Mouse (Mus musculus) hindbrain, embryonic 14.5 days (tissue): ENCODE results near the gene Irf2bp2. TPM values are rescaled to one million over a fixed set of nuclear protein-coding genes. Genes with fewer than 3 reads are reported as not detected.

Experiments
- ATAC-seq: fragments of 200-750 bp; cut with Nextera tagmentation; 2 replicates; pipeline ENCODE4 v1.8.0; 2017; ENCODE audit warnings: moderate number of reproducible peaks, mild to moderate bottlenecking, moderate TSS enrichment, moderate library complexity; ENCODE audit not compliant: low FRiP score
- DNase-seq: peaks from one replicate; pipeline ENCODE4 v3.0.0-alpha.2; 2015; ENCODE audit warnings: low spot score
- H3K27ac ChIP-seq: fragments of 300-500 bp; sonication (generic); 2 replicates; pipeline ENCODE4 v1.5.1; 2014; ENCODE audit warnings: mild to moderate bottlenecking, moderate library complexity
- H3K27me3 ChIP-seq: fragments of 300-500 bp; sonication (generic); 2 replicates; pipeline ENCODE4 v1.6.1; 2014; ENCODE audit warnings: mild to moderate bottlenecking, low read length, mixed read lengths; ENCODE audit not compliant: control insufficient read depth, insufficient read depth
- H3K36me3 ChIP-seq: fragments of 300-500 bp; sonication (generic); replicated peaks from 2 replicates; pipeline ENCODE4 v1.6.1; 2014; ENCODE audit not compliant: control insufficient read depth, insufficient read depth
- H3K4me1 ChIP-seq: fragments of 300-500 bp; sonication (generic); replicated peaks from 2 replicates; pipeline ENCODE4 v1.6.1; 2014; ENCODE audit warnings: antibody characterized with exemption, low read length, mixed read lengths; ENCODE audit not compliant: control insufficient read depth, insufficient read depth
- H3K4me2 ChIP-seq: fragments of 300-500 bp; sonication (generic); replicated peaks from 2 replicates; pipeline ENCODE4 v1.6.1; 2014; ENCODE audit warnings: mild to moderate bottlenecking, moderate library complexity
- H3K4me3 ChIP-seq: fragments of 300-500 bp; sonication (generic); replicated peaks from 2 replicates; pipeline ENCODE4 v1.5.1; 2014; ENCODE audit warnings: mild to moderate bottlenecking, low read length
- H3K9ac ChIP-seq: fragments of 300-500 bp; sonication (generic); 2 replicates; pipeline ENCODE4 v1.6.1; 2014
- H3K9me3 ChIP-seq: fragments of 300-500 bp; sonication (generic); 2 replicates; pipeline ENCODE4 v1.6.1; 2016; ENCODE audit warnings: low read length; ENCODE audit not compliant: control insufficient read depth
- whole genome bisulfite sequencing: fragments of 180-500 bp; shearing (Covaris S2); extraction: QIAGEN DNeasy Blood & Tissue Kit; methylation state at CpG from one replicate; pipeline ENCODE4 v1.1.7; 2014; 5-methylcytosine and 5-hydroxymethylcytosine counted together
- polyA plus RNA-seq: library from polyadenylated mRNA; unstranded; fragments of >200 nt; fragmentation: Nextera tagmentation; extraction: Ambion mirVana; gene quantifications from 2 replicates; pipeline ENCODE4 v1.2.1, GENCODE M21; 2014

The Irf2bp2 gene
- polyA plus RNA-seq, 1 experiment from 2014 or later: 7.4 TPM

- DNase-seq (no peak), ATAC-seq (no peak)
- H3K4me1 ChIP-seq: 0 out of 2 replicates have a peak, but pooled peaks cover 6% of the 10 kb centered on the region
- no peaks in the 10 kb centered on the region for H3K27me3 ChIP-seq
- H3K9me3 ChIP-seq: no peaks in the 10 kb centered on the region
- 82% methylated on average over 4 of the region's 4 CpGs for WGBS
- no peak overlapping the region for H3K4me3 ChIP-seq
- H3K9ac ChIP-seq: no peak overlapping the region
- no peaks in the 10 kb centered on the region for H3K36me3 ChIP-seq
- H3K4me2 ChIP-seq: no peak overlapping the region
- H3K27ac ChIP-seq: no peak overlapping the region
Observed at GRCm38 (mm10) chr8:126551871-126552270, 41.9 kb downstream of the Irf2bp2 start.

GRCm38 (mm10) chr8:126550944-126551357 lies 42.8 kb downstream of the Irf2bp2 start:
- H3K4me2 ChIP-seq: no peak overlapping the region
- 71% methylated on average over 5 of the region's 5 CpGs for WGBS
- H3K36me3 ChIP-seq: no peaks in the 10 kb centered on the region
- H3K4me3 ChIP-seq: no peak overlapping the region
- 0 out of 2 replicates have a peak, but pooled peaks cover 6% of the 10 kb centered on the region for H3K4me1 ChIP-seq
- no peak overlapping the region for H3K9ac ChIP-seq
- no peak for DNase-seq
- no peak for ATAC-seq
- no peak overlapping the region for H3K27ac ChIP-seq
- H3K27me3 ChIP-seq: no peaks in the 10 kb centered on the region
- no peaks in the 10 kb centered on the region for H3K9me3 ChIP-seq

GRCm38 (mm10) chr8:126547841-126548240 lies 45.9 kb downstream of the Irf2bp2 start:
- no peak for ATAC-seq
- 58% methylated on average over 3 of the region's 3 CpGs for WGBS
- Histone ChIP-seq H3K27ac (no peak overlapping the region), H3K9me3 (no peaks in the 10 kb centered on the region), H3K4me1 (no peaks in the 10 kb centered on the region), H3K36me3 (no peaks in the 10 kb centered on the region), H3K4me2 (no peak overlapping the region), H3K27me3 (no peaks in the 10 kb centered on the region), H3K4me3 (no peak overlapping the region), H3K9ac (no peak overlapping the region)
- no peak for DNase-seq

GRCm38 (mm10) chr8:126547361-126547760 lies 46.4 kb downstream of the Irf2bp2 start:
- Histone ChIP-seq H3K27ac (no peak overlapping the region), H3K36me3 (no peaks in the 10 kb centered on the region), H3K4me2 (no peak overlapping the region), H3K9ac (no peak overlapping the region), H3K4me3 (no peak overlapping the region), H3K9me3 (no peaks in the 10 kb centered on the region), H3K4me1 (no peaks in the 10 kb centered on the region), H3K27me3 (no peaks in the 10 kb centered on the region)
- DNase-seq (no peak), ATAC-seq (no peak)
- WGBS: 92% methylated on average over 4 of the region's 4 CpGs

GRCm38 (mm10) chr8:126546480-126546879 lies 47.3 kb downstream of the Irf2bp2 start:
- Histone ChIP-seq H3K4me3 (no peak overlapping the region), H3K4me1 (no peaks in the 10 kb centered on the region), H3K4me2 (no peak overlapping the region), H3K27me3 (no peaks in the 10 kb centered on the region), H3K9me3 (no peaks in the 10 kb centered on the region), H3K9ac (no peak overlapping the region), H3K36me3 (no peaks in the 10 kb centered on the region), H3K27ac (no peak overlapping the region)
- no peak for ATAC-seq
- WGBS: 54% methylated on average over 1 of the region's 1 CpGs
- no peak for DNase-seq

GRCm38 (mm10) chr8:126543407-126543806 lies 50.4 kb downstream of the Irf2bp2 start:
- 77% methylated on average over 8 of the region's 8 CpGs for WGBS
- peaks cover 17% of the 10 kb centered on the region for H3K4me1 ChIP-seq
- H3K27ac ChIP-seq: no peak overlapping the region
- no peaks in the 10 kb centered on the region for H3K9me3 ChIP-seq
- DNase-seq (no peak), ATAC-seq (no peak)
- H3K9ac ChIP-seq: no peak overlapping the region
- no peak overlapping the region for H3K4me2 ChIP-seq
- no peaks in the 10 kb centered on the region for H3K36me3 ChIP-seq
- H3K27me3 ChIP-seq: no peaks in the 10 kb centered on the region
- no peak overlapping the region for H3K4me3 ChIP-seq

GRCm38 (mm10) chr8:126542757-126543156 lies 51.0 kb downstream of the Irf2bp2 start:
- WGBS: 80% methylated on average over 5 of the region's 5 CpGs

GRCm38 (mm10) chr8:126542090-126542689 lies 51.6 kb downstream of the Irf2bp2 start:
- no peak overlapping the region for H3K27ac ChIP-seq
- no peak overlapping the region for H3K4me2 ChIP-seq
- H3K36me3 ChIP-seq: no peaks in the 10 kb centered on the region
- no peak overlapping the region for H3K4me3 ChIP-seq
- H3K9me3 ChIP-seq: no peaks in the 10 kb centered on the region
- H3K9ac ChIP-seq: no peak overlapping the region
- H3K27me3 ChIP-seq: no peaks in the 10 kb centered on the region
- peaks cover 29% of the 10 kb centered on the region for H3K4me1 ChIP-seq
- ATAC-seq: no peak
- WGBS: 77% methylated on average over 10 of the region's 10 CpGs
- DNase-seq: no peak

More at GRCm38 (mm10) chr8:126542757-126543156, 51.0 kb downstream of the Irf2bp2 start:
- DNase-seq (no peak), ATAC-seq (no peak)
- no peak overlapping the region for H3K4me3 ChIP-seq
- no peaks in the 10 kb centered on the region for H3K36me3 ChIP-seq
- no peaks in the 10 kb centered on the region for H3K27me3 ChIP-seq
- H3K4me1 ChIP-seq: peaks cover 23% of the 10 kb centered on the region
- no peak overlapping the region for H3K27ac ChIP-seq
- H3K4me2 ChIP-seq: no peak overlapping the region
- no peak overlapping the region for H3K9ac ChIP-seq
- H3K9me3 ChIP-seq: no peaks in the 10 kb centered on the region

GRCm38 (mm10) chr8:126540298-126540697 lies 53.5 kb downstream of the Irf2bp2 start:
- Histone ChIP-seq H3K27ac (peak overlapping the region; percentile 98; the same call in 1 of the 2 replicates), H3K9ac (no peak overlapping the region), H3K27me3 (no peaks in the 10 kb centered on the region), H3K4me3 (no peak overlapping the region), H3K36me3 (no peaks in the 10 kb centered on the region), H3K4me2 (no peak overlapping the region), H3K9me3 (no peaks in the 10 kb centered on the region), H3K4me1 (peaks cover 44% of the 10 kb centered on the region)
- WGBS: 87% methylated on average over 5 of the region's 5 CpGs
- DNase-seq (no peak), ATAC-seq (no peak)
